Mouse (Mus musculus) lung, adult 2 months (tissue): Measurements from ENCODE around the gene Apol7c.
"Not testable (repeated sequence)": the region's sequence is repeated elsewhere in the genome, so short reads cannot be mapped to it uniquely, and the experiment has no call there.

Source experiments
- CTCF ChIP-seq: fragments of 200-500 bp; IDR thresholded peaks from 2 replicates; pipeline ENCODE4 v1.5.1; 2011; ENCODE audit warnings: mild to moderate bottlenecking, low read length, control low read depth; ENCODE audit not compliant: insufficient read depth
- POLR2A ChIP-seq: fragments of 200-500 bp; IDR thresholded peaks from 2 replicates; pipeline ENCODE4 v1.6.1; 2011; ENCODE audit warnings: low read depth, mild to moderate bottlenecking, control low read depth, low read length, borderline replicate concordance; ENCODE audit errors: extremely low read depth

- not testable (repeated sequence) for TF ChIP-seq CTCF, POLR2A
These were observed 6.1 kb upstream of the Apol7c start for GRCm38 (mm10) chr15:77539221-77539620.
